Comparison of ENCODE assay signal across 9 mouse cellular contexts in genomic region chr11:94339732-94340585, GRCm38 (mm10). TPM values are rescaled to one million over a fixed set of nuclear protein-coding genes. Genes with fewer than 3 reads are reported as not detected.
DNase-seq lines count a peak whose midpoint lies in the region; ATAC-seq and TF ChIP-seq lines count a peak whose summit lies in the region.
"Had no signal": no experiment of that assay in that cellular context is flagged by ENCODE, and none has a peak within 500 bp of the region (broad histone marks: within the 10 kb centered on the region; RNA-seq: fewer than 3 reads in every experiment).

No protein-coding gene starts in this region.

- no peak overlapping the region for H3K4me3 ChIP-seq in heart, embryonic 12.5 days
- H3K4me3 ChIP-seq in forebrain, embryonic 11.5 days (ENCODE audit: low read depth, low read length) = no peak overlapping the region
- H3K4me3 ChIP-seq in liver, embryonic 14.5 days (ENCODE audit: insufficient read depth in 1 of 2, low read depth in 2 of 2, low read length in 2 of 2) = no peak overlapping the region
- H3K4me3 ChIP-seq: limb, embryonic 15.5 days had no signal

- H3K27me3 ChIP-seq in heart, embryonic 12.5 days (replicated peaks) = no peaks in the 10 kb centered on the region
- no peaks in the 10 kb centered on the region for H3K27me3 ChIP-seq in forebrain, embryonic 11.5 days (ENCODE audit: control insufficient read depth, insufficient read depth, low read length)
- no peaks in the 10 kb centered on the region for H3K27me3 ChIP-seq in liver, embryonic 14.5 days (ENCODE audit: control insufficient read depth, insufficient read depth, low read length)
- H3K27me3 ChIP-seq: limb, embryonic 15.5 days had no signal

- H3K27ac ChIP-seq in heart, embryonic 12.5 days (ENCODE audit: poor library complexity, severe bottlenecking) = no peak overlapping the region
- no peak overlapping the region for H3K27ac ChIP-seq in forebrain, embryonic 11.5 days (ENCODE audit: low read depth, low read length)
- no peak overlapping the region for H3K27ac ChIP-seq in liver, embryonic 14.5 days
- H3K27ac ChIP-seq: limb, embryonic 15.5 days had no signal

- H3K9me3 ChIP-seq in heart, embryonic 12.5 days (replicated peaks) = no peaks in the 10 kb centered on the region
- no peaks in the 10 kb centered on the region for H3K9me3 ChIP-seq in forebrain, embryonic 11.5 days (ENCODE audit: control insufficient read depth, low read length)
- no peaks in the 10 kb centered on the region for H3K9me3 ChIP-seq in liver, embryonic 14.5 days (ENCODE audit: control insufficient read depth, low read length)
- H3K9me3 ChIP-seq: limb, embryonic 15.5 days had no signal

- TF ChIP-seq CTCF in liver, embryonic 14.5 days (IDR thresholded peaks at IDR 0.05; ENCODE audit: low read depth) = peak; percentile 83

- ATAC-seq in heart, embryonic 12.5 days (ENCODE audit: insufficient number of reproducible peaks, low FRiP score) = peak; percentile 61
- peak; percentile 85 for ATAC-seq in forebrain, embryonic 11.5 days (replicated peaks; ENCODE audit: low FRiP score)
- peak; percentile 63; the same call in 1 of the 2 replicates for ATAC-seq in liver, embryonic 14.5 days (ENCODE audit: insufficient read depth)

- peaks cover 18% of the 10 kb centered on the region for H3K4me1 ChIP-seq in heart, embryonic 12.5 days (replicated peaks)
- peaks cover 17% of the 10 kb centered on the region; the same call in 1 of the 2 replicates for H3K4me1 ChIP-seq in forebrain, embryonic 11.5 days (replicated peaks; ENCODE audit: control insufficient read depth, insufficient read depth, low read length)
- H3K4me1 ChIP-seq in liver, embryonic 14.5 days (replicated peaks; ENCODE audit: control insufficient read depth in 2 of 2, insufficient read depth in 2 of 2, low read length in 1 of 2) = peaks cover 6 to 23% of the 10 kb centered on the region in 2 experiments

- no peak for DNase-seq in heart, adult 11 months
- peak; percentile 88 for DNase-seq in brain, adult 2 months (ENCODE audit: low read depth, low spot score)
- peak; percentile 81 for DNase-seq in forebrain, embryonic 11.5 days (ENCODE audit: low spot score)
- DNase-seq in kidney, adult 18-20 months = peak; percentile 50
- peak in 2 of 3 experiments; percentile 31 to 36 for DNase-seq in liver, embryonic 14.5 days (ENCODE audit: low read depth in 3 of 3, low spot score in 3 of 3)
- peak; percentile 75 for DNase-seq in naive thymus-derived CD4-positive, alpha-beta T cell, adult 2 months (ENCODE audit: low read depth)
- peak; percentile 61 for DNase-seq in thymus, postnatal 4 days

- TF ChIP-seq EP300 in liver, embryonic 14.5 days (IDR thresholded peaks at IDR 0.05; ENCODE audit: low read depth) = no peak

- 56% methylated on average over 18 of the region's 18 CpGs for WGBS in heart, embryonic 12.5 days
- WGBS in forebrain, embryonic 11.5 days = 58% methylated on average over 18 of the region's 18 CpGs
- WGBS in liver, embryonic 14.5 days (ENCODE audit: insufficient replicate concordance) = 54% methylated on average over 18 of the region's 18 CpGs

- H3K4me2 ChIP-seq in heart, embryonic 12.5 days = no peak overlapping the region
- H3K4me2 ChIP-seq in forebrain, embryonic 11.5 days (ENCODE audit: low read depth, low read length, severe bottlenecking) = no peak overlapping the region
- H3K4me2 ChIP-seq in liver, embryonic 14.5 days (ENCODE audit: low read depth) = no peak overlapping the region
- H3K4me2 ChIP-seq: limb, embryonic 15.5 days had no signal

- H3K36me3 ChIP-seq in heart, embryonic 12.5 days = peaks cover 58% of the 10 kb centered on the region
- peaks cover 3% of the 10 kb centered on the region; the same call in 1 of the 2 replicates for H3K36me3 ChIP-seq in forebrain, embryonic 11.5 days (ENCODE audit: control insufficient read depth, insufficient read depth, low read length)
- H3K36me3 ChIP-seq in liver, embryonic 14.5 days (replicated peaks; ENCODE audit: control insufficient read depth, insufficient read depth, low read depth) = peaks cover 7% of the 10 kb centered on the region

- no peak overlapping the region for H3K9ac ChIP-seq in heart, embryonic 12.5 days
- no peak overlapping the region for H3K9ac ChIP-seq in forebrain, embryonic 11.5 days (ENCODE audit: low read length)
- no peak overlapping the region for H3K9ac ChIP-seq in liver, embryonic 14.5 days (replicated peaks)
- H3K9ac ChIP-seq: limb, embryonic 15.5 days had no signal

RNA-seq across cellular contexts. Expression of gene Ankrd40, which starts 12.2 kb away (rescaled TPM):
- polyA plus RNA-seq in heart, embryonic 12.5 days (2016; fragmentation: Nextera tagmentation; extraction: Ambion mirVana) = 54.2 and 54.6 TPM in 2 replicates
- polyA plus RNA-seq in forebrain, embryonic 11.5 days (2014; fragmentation: Nextera tagmentation; extraction: Ambion mirVana) = 24.1 and 25.8 TPM in 2 replicates
- 11.7 and 12.6 TPM in 2 replicates for polyA plus RNA-seq in liver, embryonic 14.5 days (2012; rRNA removed)
- 5.1 and 5.5 TPM in 2 replicates for polyA plus RNA-seq in liver, embryonic 14.5 days (2014; fragmentation: Nextera tagmentation; extraction: Ambion mirVana)

RNA-seq across cellular contexts. Expression of gene Luc7l3, which starts 18.2 kb away (rescaled TPM):
- 82.0 and 84.6 TPM in 2 replicates for polyA plus RNA-seq in heart, embryonic 12.5 days (2016; fragmentation: Nextera tagmentation; extraction: Ambion mirVana)
- 132 and 136 TPM in 2 replicates for polyA plus RNA-seq in forebrain, embryonic 11.5 days (2014; fragmentation: Nextera tagmentation; extraction: Ambion mirVana)
- polyA plus RNA-seq in liver, embryonic 14.5 days (2012; rRNA removed) = 20.6 and 39.1 TPM in 2 replicates
- 33.7 and 38.7 TPM in 2 replicates for polyA plus RNA-seq in liver, embryonic 14.5 days (2014; fragmentation: Nextera tagmentation; extraction: Ambion mirVana)

RNA-seq across cellular contexts. Expression of gene Abcc3, which starts 52.8 kb away (rescaled TPM):
- 0.44 and 0.59 TPM in 2 replicates for polyA plus RNA-seq in heart, embryonic 12.5 days (2016; fragmentation: Nextera tagmentation; extraction: Ambion mirVana)
- 0.49 and 0.57 TPM in 2 replicates for polyA plus RNA-seq in forebrain, embryonic 11.5 days (2014; fragmentation: Nextera tagmentation; extraction: Ambion mirVana)
- 3.5 and 4.9 TPM in 2 replicates for polyA plus RNA-seq in liver, embryonic 14.5 days (2012; rRNA removed)
- 4.7 and 6.5 TPM in 2 replicates for polyA plus RNA-seq in liver, embryonic 14.5 days (2014; fragmentation: Nextera tagmentation; extraction: Ambion mirVana)

RNA-seq across cellular contexts. Expression of gene Gm21885, which starts 58.3 kb away (rescaled TPM):
- 0.35 TPM in 1 of 2 replicates, not detected in the other for polyA plus RNA-seq in heart, embryonic 12.5 days (2016; fragmentation: Nextera tagmentation; extraction: Ambion mirVana)
- 0.68 and 1.4 TPM in 2 replicates for polyA plus RNA-seq in forebrain, embryonic 11.5 days (2014; fragmentation: Nextera tagmentation; extraction: Ambion mirVana)
- polyA plus RNA-seq in liver, embryonic 14.5 days (2012; rRNA removed) = not detected in 2 replicates
- polyA plus RNA-seq in liver, embryonic 14.5 days (2014; fragmentation: Nextera tagmentation; extraction: Ambion mirVana) = 0.32 TPM in 1 of 2 replicates, not detected in the other
